9 mouse cellular contexts compared by ENCODE assay signal in the genomic region with DNA sequence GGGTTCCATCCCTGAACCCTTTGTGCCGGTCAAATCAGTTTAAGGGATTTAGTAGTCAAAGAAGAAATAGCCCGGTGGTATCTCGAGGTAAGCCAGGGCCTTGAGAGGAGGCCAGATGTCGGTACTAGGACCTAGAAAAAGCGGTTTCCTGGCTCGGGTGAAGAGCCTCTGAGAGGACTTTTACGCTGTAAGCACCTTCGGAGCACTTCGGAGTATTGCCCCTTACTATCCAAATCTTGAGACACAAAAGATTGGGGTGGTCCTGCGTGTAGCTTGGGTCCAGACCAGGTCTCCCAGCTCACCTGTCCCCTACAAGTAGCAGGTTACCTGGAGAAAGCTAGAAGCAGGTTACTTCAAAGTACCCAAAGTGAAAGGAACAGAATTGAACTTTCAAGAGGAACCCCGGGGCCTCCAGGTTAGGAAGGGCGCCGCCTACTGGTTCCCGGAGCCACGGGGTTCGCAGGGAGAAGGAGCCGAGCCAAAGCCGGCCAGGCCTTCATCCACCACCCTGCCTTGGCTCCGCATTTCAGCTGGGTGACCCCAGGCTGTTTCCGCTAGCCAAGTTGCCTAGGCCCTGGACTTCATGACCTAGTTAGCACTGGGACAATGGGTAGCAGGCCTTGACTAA. TPM values are rescaled to one million over a fixed set of nuclear protein-coding genes. Genes with fewer than 3 reads are reported as not detected.
A peak's percentile ranks its signal among the peaks of the same experiment; 100 is the strongest.
DNase-seq lines count a peak whose midpoint lies in the region; ATAC-seq and TF ChIP-seq lines count a peak whose summit lies in the region.
"Had no signal": no experiment of that assay in that cellular context is flagged by ENCODE, and none has a peak within 500 bp of the region (broad histone marks: within the 10 kb centered on the region; RNA-seq: fewer than 3 reads in every experiment).

No protein-coding gene starts in this region.

- no peak for ATAC-seq in hindbrain, embryonic 15.5 days (ENCODE audit: low FRiP score, low read depth)
- ATAC-seq in liver, embryonic 13.5 days (ENCODE audit: low read depth): no peak

- peak overlapping the region; percentile 50 for H3K4me2 ChIP-seq in hindbrain, embryonic 15.5 days
- H3K4me2 ChIP-seq in liver, embryonic 13.5 days: no peak overlapping the region

- H3K4me3 ChIP-seq in embryonic fibroblast, embryonic 13.5 days (ENCODE audit: insufficient read depth, low read length): peak overlapping the region; percentile 10; the same call in 1 of the 2 replicates
- H3K4me3 ChIP-seq in hindbrain, embryonic 15.5 days: peak overlapping the region; percentile 29
- peak overlapping the region; percentile 18 for H3K4me3 ChIP-seq in liver, embryonic 13.5 days (replicated peaks)

- TF ChIP-seq CTCF in embryonic fibroblast, embryonic 13.5 days (IDR thresholded peaks at IDR 0.05; ENCODE audit: borderline replicate concordance, insufficient read depth, low read length): no peak

- TF ChIP-seq POLR2A in embryonic fibroblast, embryonic 13.5 days (IDR thresholded peaks at IDR 0.05; ENCODE audit: low read depth, low read length): no peak

- no peaks in the 10 kb centered on the region for H3K4me1 ChIP-seq in embryonic fibroblast, embryonic 13.5 days (ENCODE audit: control insufficient read depth, insufficient read depth, low read length)
- H3K4me1 ChIP-seq in hindbrain, embryonic 15.5 days (replicated peaks): peaks cover 48% of the 10 kb centered on the region
- peaks cover 8% of the 10 kb centered on the region for H3K4me1 ChIP-seq in liver, embryonic 13.5 days (replicated peaks)

- 0 out of 2 replicates have a peak overlapping the region, but pooled peaks have one; percentile 7 for H3K9ac ChIP-seq in hindbrain, embryonic 15.5 days
- H3K9ac ChIP-seq in liver, embryonic 13.5 days: no peak overlapping the region

- peaks cover 31% of the 10 kb centered on the region for H3K27me3 ChIP-seq in hindbrain, embryonic 15.5 days
- H3K27me3 ChIP-seq in liver, embryonic 13.5 days: peaks cover 97% of the 10 kb centered on the region
- H3K27me3 ChIP-seq: CH12.LX had no signal

- H3K27ac ChIP-seq in embryonic fibroblast, embryonic 13.5 days (ENCODE audit: insufficient read depth, low read length): peak overlapping the region; percentile 7; the same call in 1 of the 2 replicates
- peak overlapping the region; percentile 58 for H3K27ac ChIP-seq in hindbrain, embryonic 15.5 days (replicated peaks)
- H3K27ac ChIP-seq in liver, embryonic 13.5 days: no peak overlapping the region

- no peaks in the 10 kb centered on the region for H3K9me3 ChIP-seq in hindbrain, embryonic 15.5 days
- no peaks in the 10 kb centered on the region for H3K9me3 ChIP-seq in liver, embryonic 13.5 days (replicated peaks)

- 7% methylated on average over 20 of the region's 20 CpGs for WGBS in hindbrain, embryonic 15.5 days
- 4% methylated on average over 20 of the region's 20 CpGs for WGBS in liver, embryonic 13.5 days (ENCODE audit: insufficient replicate concordance)

- H3K36me3 ChIP-seq in hindbrain, embryonic 15.5 days: no peaks in the 10 kb centered on the region
- no peaks in the 10 kb centered on the region for H3K36me3 ChIP-seq in liver, embryonic 13.5 days

- DNase-seq in cerebellum, postnatal 10 days: peak; percentile 66 to 69
- DNase-seq in cerebellum, adult 11-12 months: no peak
- peak; percentile 57 for DNase-seq in ES-CJ7 (ENCODE audit: low read depth, low spot score)
- peak; percentile 32 for DNase-seq in liver, embryonic 13.5 days
- DNase-seq in naive thymus-derived CD4-positive, alpha-beta T cell, adult 2 months (ENCODE audit: low read depth): peak; percentile 80
- no peak for DNase-seq in MN1 (ENCODE audit: low spot score)

RNA-seq across cellular contexts. Expression of a gene that starts 6.8 kb away (rescaled TPM):
- polyA plus RNA-seq in embryonic fibroblast, embryonic 13.5 days (2011; ENCODE audit: insufficient read length, low read depth, missing spikeins): 4.1 and 5.8 TPM in 2 replicates
- polyA plus RNA-seq in hindbrain, embryonic 15.5 days (2015; fragmentation: Nextera tagmentation; extraction: Ambion mirVana): 16.0 and 24.2 TPM in 2 replicates
- 0.09 and 0.10 TPM in 2 replicates for polyA plus RNA-seq in liver, embryonic 13.5 days (2015; fragmentation: Nextera tagmentation; extraction: Ambion mirVana)

Comparison
In these comparisons a context has a peak if more than half of its experiments do, and no peak if none do; other contexts are left out.
1. DNase-seq: peak in cerebellum, postnatal 10 days (2 of 2), ES-CJ7 (single experiment), liver, embryonic 13.5 days (single experiment) and naive thymus-derived CD4-positive, alpha-beta T cell, adult 2 months (single experiment); none in cerebellum, adult 11-12 months (single experiment) and MN1 (single experiment).
2. Peak in every context shown above with its lines, with median percentiles within 50 percentile points of each other: H3K4me3 ChIP-seq.